Mouse (Mus musculus): Measurements from ENCODE around the gene Slc24a2. TPM values are rescaled to one million over a fixed set of nuclear protein-coding genes. Genes with fewer than 3 reads are reported as not detected.

Slc24a2 gene
- total RNA-seq, 1 experiment from 2014 or later = not detected

GRCm38 (mm10) chr4:87061696-87062095, 168.6 kb downstream of the Slc24a2 start:
- no peak for ATAC-seq (replicated peaks; ENCODE audit: insufficient number of reproducible peaks, low FRiP score, low TSS enrichment, poor library complexity, severe bottlenecking)

- no peak for ATAC-seq (replicated peaks; ENCODE audit: insufficient number of reproducible peaks, low FRiP score, low TSS enrichment, poor library complexity, severe bottlenecking)
Observed at GRCm38 (mm10) chr4:87057572-87057971, 172.7 kb downstream of the Slc24a2 start.

GRCm38 (mm10) chr4:87055768-87056167, 174.5 kb downstream of the Slc24a2 start:
- no peak for ATAC-seq (replicated peaks; ENCODE audit: insufficient number of reproducible peaks, low FRiP score, low TSS enrichment, poor library complexity, severe bottlenecking)

- no peak for ATAC-seq (replicated peaks; ENCODE audit: insufficient number of reproducible peaks, low FRiP score, low TSS enrichment, poor library complexity, severe bottlenecking)
Observed at GRCm38 (mm10) chr4:87052881-87053280, 177.4 kb downstream of the Slc24a2 start.

GRCm38 (mm10) chr4:87049061-87049460, 181.2 kb downstream of the Slc24a2 start:
- ATAC-seq (replicated peaks; ENCODE audit: insufficient number of reproducible peaks, low FRiP score, low TSS enrichment, poor library complexity, severe bottlenecking) = no peak

- ATAC-seq (replicated peaks; ENCODE audit: insufficient number of reproducible peaks, low FRiP score, low TSS enrichment, poor library complexity, severe bottlenecking) = no peak
Observed at GRCm38 (mm10) chr4:87047131-87047530, 183.1 kb downstream of the Slc24a2 start.

GRCm38 (mm10) chr4:87043296-87043695, 187.0 kb downstream of the Slc24a2 start:
- no peak for ATAC-seq (replicated peaks; ENCODE audit: insufficient number of reproducible peaks, low FRiP score, low TSS enrichment, poor library complexity, severe bottlenecking)

GRCm38 (mm10) chr4:87041412-87041997, 188.8 kb downstream of the Slc24a2 start:
- no peak for ATAC-seq (replicated peaks; ENCODE audit: insufficient number of reproducible peaks, low FRiP score, low TSS enrichment, poor library complexity, severe bottlenecking)

- ATAC-seq (replicated peaks; ENCODE audit: insufficient number of reproducible peaks, low FRiP score, low TSS enrichment, poor library complexity, severe bottlenecking) = no peak
Observed at GRCm38 (mm10) chr4:87037592-87037991, 192.7 kb downstream of the Slc24a2 start.

GRCm38 (mm10) chr4:87036507-87036906, 193.8 kb downstream of the Slc24a2 start:
- ATAC-seq (replicated peaks; ENCODE audit: insufficient number of reproducible peaks, low FRiP score, low TSS enrichment, poor library complexity, severe bottlenecking) = no peak

- no peak for ATAC-seq (replicated peaks; ENCODE audit: insufficient number of reproducible peaks, low FRiP score, low TSS enrichment, poor library complexity, severe bottlenecking)
Observed at GRCm38 (mm10) chr4:87035701-87036100, 194.6 kb downstream of the Slc24a2 start.

GRCm38 (mm10) chr4:87032632-87033031, 197.6 kb downstream of the Slc24a2 start:
- no peak for ATAC-seq (replicated peaks; ENCODE audit: insufficient number of reproducible peaks, low FRiP score, low TSS enrichment, poor library complexity, severe bottlenecking)

- no peak for ATAC-seq (replicated peaks; ENCODE audit: insufficient number of reproducible peaks, low FRiP score, low TSS enrichment, poor library complexity, severe bottlenecking)
Observed at GRCm38 (mm10) chr4:87031076-87031475, 199.2 kb downstream of the Slc24a2 start.

- no peak for ATAC-seq (replicated peaks; ENCODE audit: insufficient number of reproducible peaks, low FRiP score, low TSS enrichment, poor library complexity, severe bottlenecking)
Observed at GRCm38 (mm10) chr4:87026311-87027151, 203.7 kb downstream of the Slc24a2 start.

- ATAC-seq (replicated peaks; ENCODE audit: insufficient number of reproducible peaks, low FRiP score, low TSS enrichment, poor library complexity, severe bottlenecking) = no peak
Observed at GRCm38 (mm10) chr4:87024556-87024955, 205.7 kb downstream of the Slc24a2 start.

GRCm38 (mm10) chr4:87021542-87021941, 208.7 kb downstream of the Slc24a2 start:
- ATAC-seq (replicated peaks; ENCODE audit: insufficient number of reproducible peaks, low FRiP score, low TSS enrichment, poor library complexity, severe bottlenecking) = no peak

- ATAC-seq (replicated peaks; ENCODE audit: insufficient number of reproducible peaks, low FRiP score, low TSS enrichment, poor library complexity, severe bottlenecking) = no peak
Observed at GRCm38 (mm10) chr4:87019486-87020105, 210.7 kb downstream of the Slc24a2 start.

- no peak for ATAC-seq (replicated peaks; ENCODE audit: insufficient number of reproducible peaks, low FRiP score, low TSS enrichment, poor library complexity, severe bottlenecking)
Observed at GRCm38 (mm10) chr4:87018073-87018997, 211.9 kb downstream of the Slc24a2 start.

GRCm38 (mm10) chr4:87017464-87017863, 212.8 kb downstream of the Slc24a2 start:
- ATAC-seq (replicated peaks; ENCODE audit: insufficient number of reproducible peaks, low FRiP score, low TSS enrichment, poor library complexity, severe bottlenecking) = no peak
